ENCODE assay signal across 31 mouse cellular contexts in the genomic region with DNA sequence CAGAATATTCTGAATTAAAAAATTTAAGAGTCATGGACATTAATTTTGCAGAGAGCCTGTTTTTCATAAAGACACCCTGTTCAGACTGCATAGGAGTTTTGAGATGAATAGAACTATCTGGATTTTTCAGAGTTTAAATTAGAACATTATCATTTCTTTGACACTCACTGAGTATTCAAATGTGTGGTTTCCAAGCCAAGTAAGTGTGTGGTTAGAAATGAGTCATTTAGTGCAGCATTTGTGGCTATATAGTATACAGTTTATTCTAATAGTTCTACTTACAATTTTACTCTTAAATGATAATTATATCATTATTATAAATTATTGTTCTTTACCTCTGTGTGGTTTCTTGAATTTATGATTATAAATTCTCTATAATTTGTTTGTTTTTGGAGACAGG.
A peak's percentile ranks its signal among the peaks of the same experiment; 100 is the strongest.
DNase-seq lines count a peak whose midpoint lies in the region; TF ChIP-seq lines count a peak whose summit lies in the region.
"Had no signal": no experiment of that assay in that cellular context is flagged by ENCODE, and none has a peak within 500 bp of the region (broad histone marks: within the 10 kb centered on the region; RNA-seq: fewer than 3 reads in every experiment).

No protein-coding gene starts in this region.

- no peak for TF ChIP-seq CTCF in CH12.LX (conservative IDR thresholded peaks at IDR 0.05 in 1 of 2, IDR thresholded peaks at IDR 0.05 in 1 of 2; ENCODE audit: low read depth in 2 of 2, low read length in 2 of 2)

- H3K9me3 ChIP-seq in CH12.LX (replicated peaks; ENCODE audit: low read length): no peaks in the 10 kb centered on the region
- no peaks in the 10 kb centered on the region for H3K9me3 ChIP-seq in midbrain, embryonic 10.5 days (replicated peaks)
- H3K9me3 ChIP-seq: embryonic facial prominence, embryonic 10.5 days; embryonic facial prominence, embryonic 13.5 days; forebrain, embryonic 12.5 days; forebrain, embryonic 15.5 days; G1E; heart, embryonic 10.5 days; heart, embryonic 13.5 days; intestine, embryonic 15.5 days had no signal

- no peak overlapping the region for H3K27ac ChIP-seq in CH12.LX (ENCODE audit: insufficient read depth, low read depth)
- H3K27ac ChIP-seq in midbrain, embryonic 10.5 days (replicated peaks): no peak overlapping the region
- H3K27ac ChIP-seq: embryonic facial prominence, embryonic 10.5 days; embryonic facial prominence, embryonic 13.5 days; forebrain, embryonic 12.5 days; forebrain, embryonic 15.5 days; heart, adult 2 months; heart, embryonic 10.5 days; heart, embryonic 13.5 days; hindbrain, embryonic 14.5 days; hindbrain, postnatal 0 days; intestine, embryonic 15.5 days had no signal

- H3K36me3 ChIP-seq in CH12.LX (replicated peaks in 1 of 2; ENCODE audit: control insufficient read depth in 1 of 2, insufficient read depth in 1 of 2, low read length in 1 of 2): no peaks in the 10 kb centered on the region
- H3K36me3 ChIP-seq in midbrain, embryonic 10.5 days: peaks cover 48% of the 10 kb centered on the region

- peak; percentile 92 for TF ChIP-seq EP300 in CH12.LX (IDR thresholded peaks at IDR 0.05; ENCODE audit: low read length)

- H3K4me1 ChIP-seq in CH12.LX (ENCODE audit: control insufficient read depth in 1 of 2, insufficient read depth in 2 of 2): peaks cover 0 to 2% of the 10 kb centered on the region in 2 experiments; a peak in 1 of 4 replicates
- H3K4me1 ChIP-seq in midbrain, embryonic 10.5 days: no peaks in the 10 kb centered on the region
- H3K4me1 ChIP-seq: embryonic facial prominence, embryonic 10.5 days; embryonic facial prominence, embryonic 13.5 days; forebrain, embryonic 12.5 days; forebrain, embryonic 15.5 days; heart, embryonic 10.5 days; heart, embryonic 13.5 days; intestine, embryonic 15.5 days had no signal

- no peak overlapping the region for H3K4me2 ChIP-seq in CH12.LX (ENCODE audit: insufficient read depth, low read depth, poor library complexity, severe bottlenecking)
- H3K4me2 ChIP-seq: embryonic facial prominence, embryonic 13.5 days; forebrain, embryonic 12.5 days; forebrain, embryonic 15.5 days; heart, embryonic 13.5 days; hindbrain, embryonic 14.5 days; intestine, embryonic 15.5 days had no signal

- peak; percentile 7 for DNase-seq in 3T3-L1 (ENCODE audit: low read depth, low spot score)
- peak; percentile 5 for DNase-seq in CD4-positive helper T cell, adult 2 months (ENCODE audit: low read depth, low spot score)
- peak; percentile 70 for DNase-seq in CH12.LX (ENCODE audit: extremely low read depth)
- DNase-seq in induced T-regulatory cell, adult 2 months (ENCODE audit: low read depth): peak; percentile 50
- no peak for DNase-seq in urinary bladder, postnatal 4 days (ENCODE audit: low spot score in 2 of 2)
- DNase-seq in frontal cortex, postnatal 14 days (ENCODE audit: low spot score in 2 of 2): no peak
- no peak for DNase-seq in midbrain, embryonic 10.5 days (ENCODE audit: low spot score)
- no peak for DNase-seq in cerebellum, adult 9-10 months
- DNase-seq: adrenal gland, adult 8-10 months; adrenal gland, postnatal 25 days; cerebellum, adult 18-20 months; cerebellum, adult 9-11 months; cerebellum, postnatal 36 days; embryo, embryonic 11 days; gastrocnemius, postnatal 10 days; gastrocnemius, postnatal 36 days; heart, adult 2 months; heart, postnatal 14 days; heart, postnatal 4 days; kidney, adult 11 months had no signal

- no peaks in the 10 kb centered on the region for H3K79me2 ChIP-seq in CH12.LX (replicated peaks; ENCODE audit: control insufficient read depth, extremely low read depth, insufficient read depth, poor library complexity, severe bottlenecking)

- no peaks in the 10 kb centered on the region for H3K27me3 ChIP-seq in CH12.LX (replicated peaks)
- H3K27me3 ChIP-seq in midbrain, embryonic 10.5 days (ENCODE audit: low read depth, poor library complexity, severe bottlenecking): no peaks in the 10 kb centered on the region
- H3K27me3 ChIP-seq: embryonic facial prominence, embryonic 13.5 days; forebrain, embryonic 12.5 days; forebrain, embryonic 15.5 days; heart, embryonic 13.5 days; intestine, embryonic 15.5 days had no signal

- H3K9ac ChIP-seq in CH12.LX (ENCODE audit: insufficient read depth, low read depth): no peak overlapping the region
- H3K9ac ChIP-seq: embryonic facial prominence, embryonic 13.5 days; forebrain, embryonic 12.5 days; forebrain, embryonic 15.5 days; heart, embryonic 13.5 days; hindbrain, embryonic 14.5 days; intestine, embryonic 15.5 days had no signal

- no peak overlapping the region for H3K4me3 ChIP-seq in CH12.LX (replicated peaks in 1 of 3; ENCODE audit: low read depth in 2 of 3, low read length in 2 of 3, poor library complexity in 1 of 3)
- no peak overlapping the region for H3K4me3 ChIP-seq in midbrain, embryonic 10.5 days
- H3K4me3 ChIP-seq: embryonic facial prominence, embryonic 10.5 days; embryonic facial prominence, embryonic 13.5 days; erythroblast, embryonic 14.5 days; forebrain, embryonic 12.5 days; forebrain, embryonic 15.5 days; heart, adult 2 months; heart, embryonic 10.5 days; heart, embryonic 13.5 days; intestine, embryonic 15.5 days had no signal

- no peak for TF ChIP-seq RAD21 in CH12.LX (IDR thresholded peaks at IDR 0.05; ENCODE audit: low read depth, low read length)

- in situ Hi-C loops in CH12.LX (cut with MboI; ENCODE audit: low pct_ligation_motif_present, low pct_unique_long_range_greater_than_20kb, low sequenced_read_pairs): no loop called here

- no peak for TF ChIP-seq POLR2A in CH12.LX (IDR thresholded peaks at IDR 0.05; ENCODE audit: low read depth, low read length)

- dilution Hi-C loops in CH12.LX (cut with MboI; ENCODE audit: extremely low pct_ligation_motif_present, extremely low pct_unique_long_range_greater_than_20kb, low sequenced_read_pairs): no loop called here

TF ChIP-seq in CH12.LX, 34 proteins besides CTCF, POLR2A, EP300 and RAD21:
- TF ChIP-seq KAT2A (IDR thresholded peaks at IDR 0.05; ENCODE audit: insufficient replicate concordance, low read length): no peak
- no peak for TF ChIP-seq PAX5 (IDR thresholded peaks at IDR 0.05; ENCODE audit: low read length)
- no peak for TF ChIP-seq BHLHE40 (IDR thresholded peaks at IDR 0.05; ENCODE audit: low read depth, low read length)
- TF ChIP-seq MEF2A (IDR thresholded peaks at IDR 0.05; ENCODE audit: borderline replicate concordance, low read depth, low read length): peak; percentile 60; the same call in 1 of the 2 replicates
- no peak for TF ChIP-seq SMC3 (IDR thresholded peaks at IDR 0.05; ENCODE audit: low read depth, low read length)
- peak; percentile 46; the same call in 1 of the 2 replicates for TF ChIP-seq ETS1 (conservative IDR thresholded peaks at IDR 0.05; ENCODE audit: low read depth, low read length)
- TF ChIP-seq MAFK (IDR thresholded peaks at IDR 0.05; ENCODE audit: insufficient replicate concordance, low read length): peak; percentile 82
- no peak for TF ChIP-seq ELF1 (IDR thresholded peaks at IDR 0.05; ENCODE audit: low read depth, low read length)
- no peak for TF ChIP-seq GABPA (IDR thresholded peaks at IDR 0.05; ENCODE audit: insufficient replicate concordance, low read depth, low read length)
- no peak for TF ChIP-seq NRF1 (IDR thresholded peaks at IDR 0.05; ENCODE audit: low read depth, low read length)
- peak; percentile 98 for TF ChIP-seq JUND (conservative IDR thresholded peaks at IDR 0.05; ENCODE audit: low read depth, low read length)
- TF ChIP-seq HCFC1 (IDR thresholded peaks at IDR 0.05; ENCODE audit: low read depth, low read length): no peak
- peak; percentile 93 for TF ChIP-seq JUN (IDR thresholded peaks at IDR 0.05; ENCODE audit: insufficient read depth, low read depth, low read length)
- TF ChIP-seq IRF4 (IDR thresholded peaks at IDR 0.05; ENCODE audit: low read depth, low read length): peak; percentile 92
- no peak for TF ChIP-seq TBP (conservative IDR thresholded peaks at IDR 0.05; ENCODE audit: low read depth, low read length)
- TF ChIP-seq ZKSCAN1 (IDR thresholded peaks at IDR 0.05; ENCODE audit: borderline replicate concordance, low read depth, low read length): no peak
- TF ChIP-seq E2F4 (IDR thresholded peaks at IDR 0.05; ENCODE audit: insufficient replicate concordance, low read depth, low read length): no peak
- TF ChIP-seq NELFE (IDR thresholded peaks at IDR 0.05; ENCODE audit: low read depth, low read length): no peak
- peak; percentile 44; the same call in 1 of the 2 replicates for TF ChIP-seq RCOR1 (conservative IDR thresholded peaks at IDR 0.05; ENCODE audit: low read depth, low read length)
- TF ChIP-seq ZMIZ1 (IDR thresholded peaks at IDR 0.05; ENCODE audit: low read depth, low read length): no peak
- TF ChIP-seq TCF12 (IDR thresholded peaks at IDR 0.05; ENCODE audit: low read depth, low read length): no peak

Comparison
In these comparisons a context has a peak if more than half of its experiments do, and no peak if none do; other contexts are left out.
1. DNase-seq: peak in 3T3-L1 (single experiment), CD4-positive helper T cell, adult 2 months (single experiment), CH12.LX (single experiment) and induced T-regulatory cell, adult 2 months (single experiment); none in urinary bladder, postnatal 4 days (0 of 2), frontal cortex, postnatal 14 days (0 of 2), midbrain, embryonic 10.5 days (single experiment) and cerebellum, adult 9-10 months (single experiment).